Mouse (Mus musculus) midbrain, postnatal 0 days (tissue): ENCODE results near the gene Fpr-rs3. TPM values are rescaled to one million over a fixed set of nuclear protein-coding genes. Genes with fewer than 3 reads are reported as not detected.

Experiments
- ATAC-seq: fragments of 200-750 bp; cut with Nextera tagmentation; 2 replicates; pipeline ENCODE4 v1.8.0; 2017; ENCODE audit warnings: moderate number of reproducible peaks, mild to moderate bottlenecking, moderate TSS enrichment, moderate library complexity; ENCODE audit not compliant: low FRiP score
- DNase-seq: peaks from one replicate; pipeline ENCODE4 v3.0.0-alpha.2; 2015; ENCODE audit warnings: low spot score
- H3K27ac ChIP-seq: fragments of 300-500 bp; sonication (generic); 2 replicates; pipeline ENCODE4 v1.5.1; 2014; ENCODE audit warnings: low read depth, mild to moderate bottlenecking, low read length, mixed read lengths
- H3K27me3 ChIP-seq: fragments of 300-500 bp; sonication (generic); 2 replicates; pipeline ENCODE4 v1.6.1; 2014; ENCODE audit warnings: low read length, control low read depth, mixed read lengths; ENCODE audit not compliant: insufficient read depth
- H3K36me3 ChIP-seq: fragments of 300-500 bp; sonication (generic); 2 replicates; pipeline ENCODE4 v1.6.1; 2014; ENCODE audit warnings: low read length, control low read depth, mixed read lengths; ENCODE audit not compliant: insufficient read depth
- H3K4me1 ChIP-seq: fragments of 300-500 bp; sonication (generic); 2 replicates; pipeline ENCODE4 v1.6.1; 2014; ENCODE audit warnings: mild to moderate bottlenecking, control low read depth, antibody characterized with exemption, low read length, mixed read lengths; ENCODE audit not compliant: insufficient read depth
- H3K4me2 ChIP-seq: fragments of 300-500 bp; sonication (generic); 2 replicates; pipeline ENCODE4 v1.6.1; 2014; ENCODE audit warnings: low read depth, mild to moderate bottlenecking, low read length, mixed read lengths; ENCODE audit not compliant: poor library complexity, severe bottlenecking
- H3K4me3 ChIP-seq: fragments of 300-500 bp; sonication (generic); 2 replicates; pipeline ENCODE4 v1.5.1; 2014; ENCODE audit warnings: low read depth, mild to moderate bottlenecking, low read length, moderate library complexity
- H3K9ac ChIP-seq: fragments of 300-500 bp; sonication (generic); replicated peaks from 2 replicates; pipeline ENCODE4 v1.6.1; 2014; ENCODE audit warnings: mild to moderate bottlenecking, low read length, moderate library complexity, mixed read lengths; ENCODE audit not compliant: poor library complexity, severe bottlenecking
- H3K9me3 ChIP-seq: fragments of 300-500 bp; sonication (generic); 2 replicates; pipeline ENCODE4 v1.6.1; 2016; ENCODE audit warnings: low read length, control low read depth
- CTCF ChIP-seq: IDR thresholded peaks from 2 replicates; pipeline ENCODE4 v1.5.1; 2016; ENCODE audit warnings: antibody characterized with exemption, mild to moderate bottlenecking
- WGBS: fragments of 180-500 bp; shearing (Covaris S2); extraction: QIAGEN DNeasy Blood & Tissue Kit; methylation state at CpG from one replicate; pipeline ENCODE4 v1.1.7; 2014; 5-methylcytosine and 5-hydroxymethylcytosine counted together
- polyA plus RNA-seq: library from polyadenylated mRNA; unstranded; fragments of >200 nt; fragmentation: Nextera tagmentation; extraction: Ambion mirVana; gene quantifications from 2 replicates; pipeline ENCODE4 v1.2.1, GENCODE M21; 2015
- total RNA-seq: library from RNA; depleted of rRNA; stranded (reverse); fragments of >200 nt; gene quantifications from 2 replicates; pipeline ENCODE4 v1.2.3, GENCODE M21; 2014; rRNA removed

Fpr-rs3 gene
- not detected in 2 replicates for total RNA-seq
- polyA plus RNA-seq: not detected in 2 replicates

DNA sequence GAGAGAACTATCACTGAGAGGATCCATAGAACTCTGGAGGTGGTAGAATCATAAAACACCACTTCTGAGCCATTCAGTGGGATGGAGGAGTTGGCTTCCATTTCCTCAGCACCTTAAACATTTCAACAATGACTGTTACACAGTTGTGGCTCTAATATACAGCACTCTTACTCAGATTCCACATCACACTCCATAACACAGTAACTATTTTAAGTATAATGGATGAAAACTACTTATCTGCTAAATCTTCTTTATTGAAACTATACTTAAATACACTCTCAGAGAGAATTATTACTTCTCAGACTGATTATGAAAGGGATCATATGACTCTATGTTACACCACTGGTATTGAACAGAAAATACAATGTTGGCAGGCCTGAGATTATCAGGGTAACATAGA is at the start of gene Fpr-rs3:
Gene Fpr-rs3 (minus strand): TSS at position 101 of the 400 bp plus-strand sequence.
- H3K4me2 ChIP-seq: no peak within 1 kb of the TSS
- no peaks in the 10 kb centered on the region for H3K27me3 ChIP-seq
- no peak within 1 kb of the TSS for H3K27ac ChIP-seq
- H3K4me1 ChIP-seq: no peaks in the 10 kb centered on the region
- no peak for ATAC-seq
- no peak within 1 kb of the TSS for H3K4me3 ChIP-seq
- no peak for TF ChIP-seq CTCF
- DNase-seq: no peak
- H3K9ac ChIP-seq: no peak within 1 kb of the TSS
- H3K9me3 ChIP-seq: peaks cover 17% of the 10 kb centered on the region; the same call in 1 of the 2 replicates
- H3K36me3 ChIP-seq: no peaks in the 10 kb centered on the region

DNA sequence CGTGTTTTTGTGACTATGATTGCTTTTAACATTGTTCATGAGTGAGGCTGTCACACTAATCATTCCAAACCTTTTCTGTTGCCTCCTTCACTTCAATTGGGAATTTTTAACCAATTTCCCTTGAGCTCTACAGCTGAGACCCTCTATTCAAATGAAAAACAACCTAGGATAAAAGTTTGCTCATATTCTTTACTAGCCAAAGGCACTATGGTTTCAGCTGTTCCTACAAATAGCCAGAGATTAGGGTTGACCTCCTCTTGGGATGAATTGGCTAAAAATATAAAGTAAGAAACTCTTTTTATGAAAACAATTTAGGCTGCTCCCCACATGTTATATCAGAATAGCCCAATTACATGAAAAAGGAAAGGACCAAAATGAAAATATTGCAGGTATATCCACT is 28.4 kb downstream of the Fpr-rs3 start, which contains the start of gene Vmn2r110:
Gene Vmn2r110 (minus strand): TSS at position 101 of the 400 bp plus-strand sequence.
- no peak for TF ChIP-seq CTCF
- no peaks in the 10 kb centered on the region for H3K36me3 ChIP-seq
- H3K9ac ChIP-seq: no peak within 1 kb of the TSS
- ATAC-seq (no peak), DNase-seq (no peak)
- 0 out of 2 replicates have a peak, but pooled peaks cover 5% of the 10 kb centered on the region for H3K9me3 ChIP-seq
- no peaks in the 10 kb centered on the region for H3K4me1 ChIP-seq
- WGBS: 20% methylated on average over 1 of the region's 1 CpGs
- no peaks in the 10 kb centered on the region for H3K27me3 ChIP-seq
- H3K4me3 ChIP-seq: no peak within 1 kb of the TSS
- no peak within 1 kb of the TSS for H3K4me2 ChIP-seq
- no peak within 1 kb of the TSS for H3K27ac ChIP-seq

Other genes with a start within 250 kb of the Fpr-rs3 start
- gene Vmn1r224, start 210.7 kb downstream of the Fpr-rs3 start, total RNA-seq: not detected in 2 replicates
- gene Vmn1r224, start 210.7 kb downstream of the Fpr-rs3 start, polyA plus RNA-seq: not detected in 2 replicates
- gene Vmn2r108, start 143.5 kb downstream of the Fpr-rs3 start, total RNA-seq: not detected in 2 replicates
- gene Vmn2r108, start 143.5 kb downstream of the Fpr-rs3 start, polyA plus RNA-seq: not detected in 2 replicates
- gene Vmn1r225, start 126.7 kb downstream of the Fpr-rs3 start, total RNA-seq: not detected in 2 replicates
- not detected in 2 replicates for gene Vmn1r225, start 126.7 kb downstream of the Fpr-rs3 start, polyA plus RNA-seq
- not detected in 2 replicates for gene Vmn2r109, start 60.1 kb downstream of the Fpr-rs3 start, total RNA-seq
- not detected in 2 replicates for gene Vmn2r109, start 60.1 kb downstream of the Fpr-rs3 start, polyA plus RNA-seq
- gene Vmn2r110, start 28.5 kb downstream of the Fpr-rs3 start, total RNA-seq: not detected in 2 replicates
- 0.01 and 0.04 TPM in 2 replicates for gene Vmn2r110, start 28.5 kb downstream of the Fpr-rs3 start, polyA plus RNA-seq
- gene Vmn1r226, start 58.0 kb upstream of the Fpr-rs3 start, total RNA-seq: not detected in 2 replicates
- not detected in 2 replicates for gene Vmn1r226, start 58.0 kb upstream of the Fpr-rs3 start, polyA plus RNA-seq
- not detected in 2 replicates for gene Vmn1r227, start 105.0 kb upstream of the Fpr-rs3 start, total RNA-seq
- gene Vmn1r227, start 105.0 kb upstream of the Fpr-rs3 start, polyA plus RNA-seq: not detected in 2 replicates
- gene Vmn1r228, start 161.3 kb upstream of the Fpr-rs3 start, total RNA-seq: not detected in 2 replicates
- gene Vmn1r228, start 161.3 kb upstream of the Fpr-rs3 start, polyA plus RNA-seq: not detected in 2 replicates
- gene Vmn1r229, start 186.7 kb upstream of the Fpr-rs3 start, total RNA-seq: not detected in 2 replicates
- gene Vmn1r229, start 186.7 kb upstream of the Fpr-rs3 start, polyA plus RNA-seq: not detected in 2 replicates
- not detected in 2 replicates for gene Vmn1r230, start 215.6 kb upstream of the Fpr-rs3 start, total RNA-seq
- not detected in 2 replicates for gene Vmn1r230, start 215.6 kb upstream of the Fpr-rs3 start, polyA plus RNA-seq